Mouse (Mus musculus): ENCODE results near the gene Tspear. TPM values are rescaled to one million over a fixed set of nuclear protein-coding genes. Genes with fewer than 3 reads are reported as not detected.
A peak's percentile ranks its signal among the peaks of the same experiment; 100 is the strongest.

Tspear gene
- polyA plus RNA-seq, 1 experiment from 2014 or later, result 0.05 TPM

DNA sequence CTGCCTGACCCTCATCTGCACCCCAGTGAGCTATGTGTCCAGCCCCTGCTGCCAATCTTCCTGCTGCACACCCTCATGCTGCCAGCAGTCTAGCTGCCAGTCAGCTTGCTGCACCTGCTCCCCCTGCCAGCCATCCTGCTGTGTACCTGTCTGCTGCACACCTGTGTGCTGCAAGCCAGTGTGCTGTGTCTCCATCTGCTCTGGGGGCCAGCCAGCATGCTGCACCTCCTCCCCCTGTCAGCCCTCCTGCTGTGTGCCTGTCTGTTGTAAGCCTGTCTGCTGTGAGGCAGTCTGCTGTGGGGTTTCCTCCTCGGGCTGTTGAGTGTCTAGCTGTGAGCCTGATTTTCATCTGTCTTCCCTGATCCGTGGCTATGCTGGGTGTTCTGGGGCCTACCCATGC is 160.6 kb downstream of the Tspear start:
- H3K27me3 ChIP-seq (replicated peaks), result no peaks in the 10 kb centered on the region
- WGBS (ENCODE audit: insufficient replicate concordance), result 9% methylated on average over 2 of the region's 2 CpGs
- H3K4me3 ChIP-seq, result no peak overlapping the region
- no peaks in the 10 kb centered on the region for H3K9me3 ChIP-seq (replicated peaks)
- no peak overlapping the region for H3K9ac ChIP-seq
- H3K4me2 ChIP-seq, result no peak overlapping the region
- no peak overlapping the region for H3K27ac ChIP-seq
- H3K4me1 ChIP-seq, result no peaks in the 10 kb centered on the region
- ATAC-seq, result no peak
- no peaks in the 10 kb centered on the region for H3K36me3 ChIP-seq

DNA sequence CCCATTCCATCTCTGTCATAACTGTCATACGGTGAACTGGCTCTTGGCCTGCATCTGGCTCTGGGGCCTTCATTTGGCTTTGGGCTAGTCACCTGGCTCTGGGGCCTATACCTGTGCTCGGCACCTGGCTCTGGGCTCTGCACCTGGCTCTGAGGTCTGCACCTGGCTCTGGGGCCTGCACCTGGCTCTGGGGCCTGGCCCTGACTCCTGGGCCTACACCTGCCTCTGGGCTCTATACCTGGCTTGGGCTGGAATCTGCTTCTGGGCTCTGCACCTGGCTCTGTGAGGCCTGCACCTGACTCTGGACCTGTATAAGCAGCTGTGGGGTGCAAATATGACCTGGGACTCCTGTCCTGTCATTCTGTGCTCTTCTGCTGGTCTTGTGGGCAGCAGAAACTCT is 161.2 kb downstream of the Tspear start:
- 59% methylated on average over 2 of the region's 2 CpGs for WGBS (ENCODE audit: insufficient replicate concordance)
- Histone ChIP-seq H3K9me3 (replicated peaks) (no peaks in the 10 kb centered on the region), H3K4me1 (no peaks in the 10 kb centered on the region), H3K36me3 (no peaks in the 10 kb centered on the region), H3K4me3 (no peak overlapping the region), H3K27ac (no peak overlapping the region), H3K27me3 (replicated peaks) (no peaks in the 10 kb centered on the region; the same call in 1 of the 2 replicates), H3K9ac (no peak overlapping the region), H3K4me2 (no peak overlapping the region)
- ATAC-seq, result no peak

DNA sequence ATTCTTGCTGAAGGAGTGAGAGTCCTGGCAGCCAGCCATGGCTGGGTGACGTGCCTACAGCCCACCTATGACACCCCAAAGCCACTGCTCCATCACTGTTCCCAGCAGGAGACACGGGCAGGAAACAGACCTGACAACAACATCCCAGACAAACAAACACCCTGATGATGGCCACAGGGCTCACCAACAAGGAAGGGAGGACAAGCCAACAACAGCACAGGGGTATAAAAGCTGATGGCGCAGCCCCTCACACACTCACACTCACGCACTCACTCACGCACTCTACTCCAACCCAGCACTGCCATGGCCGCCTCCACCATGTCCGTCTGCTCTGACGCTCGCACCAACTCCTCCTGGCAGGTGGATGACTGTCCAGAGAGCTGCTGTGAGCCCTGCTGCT is 166.2 kb downstream of the Tspear start, which contains the start of gene Gm10318:
Gm10318 (plus strand) TSS at position 301 of the 400 bp plus-strand sequence.
- 58% methylated on average over 9 of the region's 9 CpGs for WGBS (ENCODE audit: insufficient replicate concordance)
- no peaks in the 10 kb centered on the region for H3K36me3 ChIP-seq
- H3K27ac ChIP-seq, result no peak within 1 kb of the TSS

DNA sequence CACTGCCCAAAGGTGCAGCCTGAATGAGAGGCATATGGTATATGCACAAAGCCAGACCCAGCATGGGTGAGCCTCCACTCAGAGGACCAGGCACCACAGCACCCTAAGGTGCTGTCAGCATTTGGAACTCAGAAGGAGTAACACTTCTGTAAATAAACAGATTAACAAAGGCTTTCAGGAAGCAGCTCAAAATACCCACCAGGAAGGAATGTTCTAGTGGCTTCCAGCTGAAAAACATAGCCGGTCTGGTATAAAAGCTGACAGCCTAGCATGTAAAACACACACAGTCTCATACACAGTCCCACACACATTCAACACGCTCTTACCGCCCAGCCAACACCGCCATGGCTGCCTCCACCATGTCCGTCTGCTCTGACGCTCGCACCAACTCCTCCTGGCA is 175.3 kb downstream of the Tspear start, which contains the start of gene Gm3285:
Gm3285 (plus strand) TSS at position 301 of the 400 bp plus-strand sequence.
- Histone ChIP-seq H3K27ac (no peak within 1 kb of the TSS), H3K9me3 (replicated peaks) (0 out of 2 replicates have a peak, but pooled peaks cover 4% of the 10 kb centered on the region), H3K9ac (no peak within 1 kb of the TSS), H3K4me1 (0 out of 2 replicates have a peak, but pooled peaks cover 7% of the 10 kb centered on the region), H3K27me3 (replicated peaks) (peaks cover 14% of the 10 kb centered on the region; the same call in 1 of the 2 replicates), H3K4me2 (no peak within 1 kb of the TSS), H3K4me3 (no peak within 1 kb of the TSS), H3K36me3 (no peaks in the 10 kb centered on the region)
- no peak for ATAC-seq
- WGBS (ENCODE audit: insufficient replicate concordance), result 50% methylated on average over 7 of the region's 7 CpGs

More for the DNA sequence above, 166.2 kb downstream of the Tspear start, which contains the start of gene Gm10318:
- Histone ChIP-seq H3K4me3 (no peak within 1 kb of the TSS), H3K9ac (no peak within 1 kb of the TSS), H3K4me1 (no peaks in the 10 kb centered on the region), H3K9me3 (replicated peaks) (no peaks in the 10 kb centered on the region), H3K27me3 (replicated peaks) (no peaks in the 10 kb centered on the region; the same call in 1 of the 2 replicates), H3K4me2 (no peak within 1 kb of the TSS)
- no peak for ATAC-seq

DNA sequence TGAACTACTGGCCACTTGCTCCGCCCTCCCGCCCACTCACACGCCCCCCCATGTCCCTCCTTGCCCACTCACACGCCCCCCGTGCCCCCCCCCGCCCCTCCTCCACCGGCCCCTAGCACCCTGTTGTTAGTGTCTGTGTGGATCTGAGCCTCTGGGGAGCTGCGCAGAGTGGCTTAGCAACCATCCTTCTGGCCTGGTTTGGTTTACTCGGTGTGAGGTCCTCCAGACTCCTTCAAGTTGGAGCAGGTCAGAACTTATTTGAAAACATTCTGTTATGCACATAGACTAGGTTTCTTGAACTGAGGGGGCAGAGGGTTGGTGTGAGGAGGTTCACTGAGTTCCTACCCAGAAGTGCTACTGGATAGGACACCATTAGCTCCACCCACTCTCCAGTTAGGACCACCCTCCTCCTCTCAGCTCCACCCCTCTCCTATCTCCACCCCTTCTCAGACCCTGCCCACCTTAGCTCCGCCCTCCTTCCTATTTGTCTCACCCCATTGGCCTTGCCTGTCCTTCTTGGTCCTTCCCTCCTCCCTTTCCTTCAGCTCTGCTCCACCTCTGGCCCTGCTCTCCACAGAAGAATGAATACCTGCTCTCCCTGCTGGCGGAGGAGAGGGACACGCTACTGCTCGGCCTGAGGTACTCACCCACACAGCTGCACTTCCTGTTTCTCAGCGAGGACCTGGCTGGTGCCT is 177.8 kb downstream of the Tspear start:
- H3K36me3 ChIP-seq, result no peaks in the 10 kb centered on the region
- H3K27ac ChIP-seq, result no peak overlapping the region
- peak overlapping the region; percentile 49 for H3K4me2 ChIP-seq
- 22% methylated on average over 14 of the region's 14 CpGs for WGBS (ENCODE audit: insufficient replicate concordance)
- peaks cover 14% of the 10 kb centered on the region; the same call in 1 of the 2 replicates for H3K27me3 ChIP-seq (replicated peaks)
- 0 out of 2 replicates have a peak, but pooled peaks cover 7% of the 10 kb centered on the region for H3K4me1 ChIP-seq
- no peaks in the 10 kb centered on the region for H3K9me3 ChIP-seq (replicated peaks)
- peak; percentile 82 for ATAC-seq
- no peak overlapping the region for H3K9ac ChIP-seq
- H3K4me3 ChIP-seq, result peak overlapping the region; percentile 20

DNA sequence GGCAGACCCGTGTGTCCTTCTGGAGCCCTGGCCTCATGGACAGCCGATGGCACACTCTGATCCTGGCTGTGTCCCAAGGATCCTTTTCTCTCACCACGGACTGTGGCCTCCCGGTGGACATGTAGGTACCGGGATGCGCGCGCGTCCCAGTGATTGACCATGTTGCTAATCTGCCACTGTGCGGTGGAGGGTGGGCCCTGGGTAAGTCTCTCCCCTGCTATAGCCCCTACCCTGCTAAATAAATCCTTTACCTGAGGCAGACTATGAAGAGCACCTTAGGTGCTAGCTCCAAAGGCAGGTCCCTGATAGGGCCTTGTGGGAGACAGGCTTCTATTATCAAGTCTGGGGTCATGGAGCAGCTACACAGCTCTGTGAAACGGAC is 178.4 kb downstream of the Tspear start:
- Histone ChIP-seq H3K9ac (no peak overlapping the region), H3K27ac (no peak overlapping the region), H3K9me3 (replicated peaks) (no peaks in the 10 kb centered on the region), H3K4me1 (0 out of 2 replicates have a peak, but pooled peaks cover 7% of the 10 kb centered on the region), H3K27me3 (replicated peaks) (peaks cover 14% of the 10 kb centered on the region; the same call in 1 of the 2 replicates), H3K4me2 (peak overlapping the region; percentile 49), H3K36me3 (no peaks in the 10 kb centered on the region), H3K4me3 (peak overlapping the region; percentile 20)
- WGBS (ENCODE audit: insufficient replicate concordance), result 23% methylated on average over 11 of the region's 11 CpGs
- 0 out of 2 replicates have a peak, but pooled peaks have one; percentile 10 for ATAC-seq

DNA sequence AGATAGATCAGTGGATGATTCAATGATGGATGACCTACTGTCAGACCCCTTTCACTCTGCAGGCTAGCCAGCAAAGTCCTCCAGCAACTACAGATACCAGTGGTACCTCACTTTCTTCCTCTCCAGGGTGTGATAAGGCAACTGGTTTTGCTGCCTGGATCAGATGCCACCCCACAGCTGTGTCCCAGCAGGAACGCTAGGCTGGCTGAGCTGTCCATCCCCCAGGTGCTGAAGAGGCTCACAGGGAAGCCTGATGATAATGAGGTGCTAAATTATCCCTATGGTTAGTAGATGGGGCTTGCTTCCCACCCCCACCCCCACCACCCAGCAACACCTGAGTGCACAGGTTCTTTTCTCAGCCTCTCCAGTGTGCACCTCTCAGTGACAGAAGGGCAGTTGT is 181.2 kb downstream of the Tspear start:
- no peak overlapping the region for H3K9ac ChIP-seq

DNA sequence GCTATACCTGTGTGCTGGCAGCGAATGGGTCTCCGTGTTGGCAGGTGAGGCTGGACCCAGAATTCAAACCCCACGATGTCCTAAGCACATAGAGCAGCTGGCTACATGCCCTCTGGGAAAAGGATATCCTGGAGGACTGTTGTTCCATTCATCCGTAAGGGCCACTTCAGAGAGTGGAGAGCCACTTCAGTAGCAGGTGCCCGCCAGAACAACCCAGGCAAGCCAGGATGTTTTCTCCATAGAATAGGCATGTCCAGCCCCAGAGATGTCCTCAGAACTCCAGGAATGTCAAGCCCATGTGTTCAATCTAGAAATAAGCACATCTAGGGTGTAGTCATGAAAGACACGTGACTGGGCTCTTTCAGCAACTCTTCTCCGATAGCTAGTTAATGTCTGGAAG is 183.3 kb downstream of the Tspear start:
- Histone ChIP-seq H3K9ac (no peak overlapping the region), H3K27me3 (replicated peaks) (no peaks in the 10 kb centered on the region), H3K27ac (no peak overlapping the region), H3K36me3 (no peaks in the 10 kb centered on the region), H3K4me3 (no peak overlapping the region), H3K4me2 (no peak overlapping the region), H3K4me1 (0 out of 2 replicates have a peak, but pooled peaks cover 4% of the 10 kb centered on the region), H3K9me3 (replicated peaks) (no peaks in the 10 kb centered on the region)
- 71% methylated on average over 7 of the region's 7 CpGs for WGBS (ENCODE audit: insufficient replicate concordance)
- ATAC-seq, result no peak

More for the DNA sequence above, 181.2 kb downstream of the Tspear start:
- H3K4me3 ChIP-seq, result no peak overlapping the region
- H3K27me3 ChIP-seq (replicated peaks), result peaks cover 5% of the 10 kb centered on the region; the same call in 1 of the 2 replicates
- H3K4me2 ChIP-seq, result no peak overlapping the region
- no peaks in the 10 kb centered on the region for H3K36me3 ChIP-seq
- 11% methylated on average over 1 of the region's 1 CpGs for WGBS (ENCODE audit: insufficient replicate concordance)
- no peaks in the 10 kb centered on the region for H3K9me3 ChIP-seq (replicated peaks)
- 0 out of 2 replicates have a peak, but pooled peaks cover 7% of the 10 kb centered on the region for H3K4me1 ChIP-seq
- ATAC-seq, result no peak
- H3K27ac ChIP-seq, result no peak overlapping the region

DNA sequence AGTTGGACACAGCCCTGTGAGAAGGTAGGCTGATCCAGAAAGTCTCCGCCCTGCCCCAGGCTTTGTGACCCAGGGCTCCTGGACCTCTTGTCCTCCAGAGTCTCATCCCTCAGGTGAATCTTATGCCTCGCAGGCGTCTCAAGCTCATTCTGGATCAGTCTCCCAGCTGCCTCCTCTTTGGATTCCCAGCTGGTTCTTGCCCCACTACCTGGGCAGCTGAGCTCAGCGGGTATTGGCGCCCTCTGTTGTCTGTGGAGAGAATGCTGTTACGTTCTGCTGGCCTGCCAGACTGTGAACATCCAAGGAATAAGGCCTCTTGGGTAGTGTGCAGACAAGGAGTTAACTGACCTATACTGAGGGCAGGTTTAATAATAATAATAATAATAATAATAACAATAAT is 192.6 kb downstream of the Tspear start:
- 0 out of 2 replicates have a peak, but pooled peaks cover 3% of the 10 kb centered on the region for H3K9me3 ChIP-seq (replicated peaks)
- no peak overlapping the region for H3K4me3 ChIP-seq
- no peak for ATAC-seq
- H3K9ac ChIP-seq, result no peak overlapping the region
- no peaks in the 10 kb centered on the region for H3K27me3 ChIP-seq (replicated peaks)
- H3K4me2 ChIP-seq, result no peak overlapping the region
- H3K27ac ChIP-seq, result no peak overlapping the region
- no peaks in the 10 kb centered on the region for H3K4me1 ChIP-seq
- H3K36me3 ChIP-seq, result no peaks in the 10 kb centered on the region
- 51% methylated on average over 6 of the region's 6 CpGs for WGBS (ENCODE audit: insufficient replicate concordance)

DNA sequence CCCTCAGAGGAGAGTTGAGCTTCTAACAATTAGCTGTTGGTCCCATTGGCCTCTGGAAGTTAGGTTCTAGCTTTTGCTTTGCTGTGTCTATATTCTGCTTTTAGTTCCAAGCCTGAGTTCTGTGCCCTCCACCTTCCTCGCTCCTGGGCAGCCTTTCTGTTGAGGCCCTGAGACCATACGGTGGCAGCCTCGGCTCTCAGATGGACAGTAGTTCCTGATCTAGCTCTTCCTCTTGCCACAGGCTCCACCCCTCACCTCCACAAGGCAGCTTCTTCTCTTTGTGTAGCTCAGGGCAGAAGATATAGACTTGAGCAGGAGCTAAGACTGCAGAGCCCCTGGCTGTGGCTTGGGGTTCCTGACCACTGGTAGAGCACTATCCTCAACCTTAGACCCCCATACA is 193.9 kb downstream of the Tspear start:
- WGBS (ENCODE audit: insufficient replicate concordance), result 28% methylated on average over 3 of the region's 3 CpGs
- Histone ChIP-seq H3K4me2 (no peak overlapping the region), H3K4me3 (no peak overlapping the region), H3K36me3 (no peaks in the 10 kb centered on the region), H3K27me3 (replicated peaks) (no peaks in the 10 kb centered on the region), H3K9me3 (replicated peaks) (0 out of 2 replicates have a peak, but pooled peaks cover 3% of the 10 kb centered on the region), H3K9ac (no peak overlapping the region), H3K27ac (no peak overlapping the region), H3K4me1 (no peaks in the 10 kb centered on the region)
- no peak for ATAC-seq

DNA sequence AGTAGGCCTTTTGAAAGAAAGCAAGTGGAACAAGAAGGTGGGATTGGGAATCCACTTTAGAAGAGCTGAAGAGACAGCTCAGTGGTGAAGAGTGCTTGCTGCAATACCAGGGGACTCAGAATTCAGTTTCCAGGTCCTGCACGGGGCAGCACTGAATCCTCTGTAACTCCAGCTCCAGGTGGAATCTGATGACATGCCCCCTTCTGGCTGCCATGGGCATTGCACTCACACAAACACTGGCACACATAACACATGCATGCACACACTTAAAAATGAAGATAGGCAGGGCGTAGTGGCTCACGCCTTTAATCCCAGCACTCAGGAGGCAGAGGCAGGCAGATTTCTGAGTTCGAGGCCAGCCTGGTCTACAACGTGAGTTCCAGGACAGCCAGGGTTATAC is 196.2 kb downstream of the Tspear start:
- Histone ChIP-seq H3K4me3 (no peak overlapping the region), H3K9ac (no peak overlapping the region), H3K36me3 (no peaks in the 10 kb centered on the region), H3K9me3 (replicated peaks) (0 out of 2 replicates have a peak, but pooled peaks cover 3% of the 10 kb centered on the region), H3K4me1 (no peaks in the 10 kb centered on the region), H3K4me2 (no peak overlapping the region), H3K27ac (no peak overlapping the region), H3K27me3 (replicated peaks) (0 out of 2 replicates have a peak, but pooled peaks cover 9% of the 10 kb centered on the region)
- ATAC-seq, result no peak
- WGBS (ENCODE audit: insufficient replicate concordance), result 75% methylated on average over 5 of the region's 5 CpGs

DNA sequence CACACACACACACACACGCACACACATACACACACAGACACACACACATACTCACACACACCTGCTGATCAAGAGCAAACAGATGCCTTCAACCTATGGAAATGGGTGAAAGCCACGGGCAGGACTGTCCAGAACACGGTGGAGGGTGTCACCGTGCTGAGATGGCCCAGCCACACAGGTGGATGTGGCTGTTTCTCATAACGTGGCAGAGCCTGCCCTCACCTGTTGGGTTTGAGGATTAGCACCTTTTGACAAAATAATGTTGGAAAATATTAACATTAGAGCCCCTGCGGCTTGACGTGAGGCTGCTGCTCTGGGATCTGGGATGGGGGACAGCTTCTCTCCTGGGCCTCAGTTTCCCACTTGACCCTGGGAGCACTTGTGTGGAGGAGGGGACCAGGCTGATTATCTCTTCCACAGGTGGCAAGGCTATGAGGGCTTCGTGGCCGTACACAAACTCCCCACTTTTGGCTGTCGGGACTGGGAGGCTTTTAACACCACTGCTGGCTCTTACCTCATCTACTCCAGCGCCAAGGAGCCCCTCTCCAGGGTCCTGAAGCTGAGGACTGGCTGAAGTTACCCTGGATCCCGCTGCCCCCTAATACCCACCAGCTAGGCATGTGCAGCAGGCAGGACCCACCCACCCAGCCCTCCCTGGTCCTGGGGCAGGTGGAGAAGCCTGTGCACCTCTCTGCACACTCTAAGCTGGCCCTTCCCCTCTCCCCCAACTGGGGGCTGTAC is 199.8 kb downstream of the Tspear start:
- Histone ChIP-seq H3K36me3 (no peaks in the 10 kb centered on the region), H3K4me1 (no peaks in the 10 kb centered on the region), H3K27me3 (replicated peaks) (0 out of 2 replicates have a peak, but pooled peaks cover 9% of the 10 kb centered on the region), H3K9ac (no peak overlapping the region), H3K4me3 (no peak overlapping the region), H3K9me3 (replicated peaks) (0 out of 2 replicates have a peak, but pooled peaks cover 3% of the 10 kb centered on the region), H3K4me2 (no peak overlapping the region), H3K27ac (no peak overlapping the region)
- no peak for ATAC-seq
- WGBS (ENCODE audit: insufficient replicate concordance), result 44% methylated on average over 12 of the region's 12 CpGs
